Mouse (Mus musculus) lung, postnatal 36 days (tissue): ENCODE data around the gene Cacna1c.

ENCODE experiments used
- DNase-seq: peaks from one replicate; pipeline ENCODE4 v3.0.0; 2022; ENCODE audit warnings: mixed read lengths

Cacna1c gene

GRCm38 (mm10) chr6:119045498-119045897 lies 150.7 kb downstream of the Cacna1c start:
- no peak for DNase-seq

DNA sequence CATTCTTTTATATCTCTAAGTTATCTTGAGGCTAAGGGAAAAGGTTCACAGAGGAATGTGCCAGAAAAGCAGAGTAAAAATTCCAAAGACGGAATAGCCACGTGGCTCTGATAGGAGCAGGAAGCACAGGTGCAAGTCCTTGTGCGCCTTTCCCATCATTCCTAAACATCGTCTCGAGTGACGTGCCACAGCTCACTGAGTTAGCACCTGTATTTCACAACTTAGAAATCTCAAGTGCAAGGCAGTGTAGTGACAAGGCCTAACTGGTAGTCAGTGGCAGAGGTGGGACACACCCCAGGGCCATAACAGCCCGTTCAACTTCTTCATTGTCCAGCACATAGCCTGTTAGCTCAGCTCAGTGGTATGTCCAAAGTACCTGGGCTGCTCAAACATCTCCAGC lies 152.1 kb downstream of the Cacna1c start:
- DNase-seq: peak; percentile 83

- no peak for DNase-seq
Measured at GRCm38 (mm10) chr6:119042803-119043202, 153.4 kb downstream of the Cacna1c start.

DNA sequence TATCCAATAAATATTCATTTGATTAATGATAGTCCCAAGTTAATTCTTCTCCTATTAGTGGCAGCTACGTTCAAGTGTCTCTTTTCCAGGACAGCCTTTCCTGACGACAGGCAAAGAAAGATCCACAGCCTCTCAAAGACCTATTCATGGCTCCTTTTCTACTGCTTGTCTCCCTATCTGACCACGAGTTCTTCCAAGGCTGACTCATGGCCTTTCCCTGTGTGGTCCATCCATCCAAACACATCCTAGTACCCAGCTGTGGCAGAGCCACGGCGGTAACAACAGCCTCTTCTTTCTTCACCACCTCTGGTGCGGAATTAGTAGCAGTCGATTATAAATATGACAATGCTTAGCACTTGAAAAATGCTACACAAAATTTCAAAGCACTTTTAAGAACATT lies 155.3 kb downstream of the Cacna1c start:
- DNase-seq: no peak

DNA sequence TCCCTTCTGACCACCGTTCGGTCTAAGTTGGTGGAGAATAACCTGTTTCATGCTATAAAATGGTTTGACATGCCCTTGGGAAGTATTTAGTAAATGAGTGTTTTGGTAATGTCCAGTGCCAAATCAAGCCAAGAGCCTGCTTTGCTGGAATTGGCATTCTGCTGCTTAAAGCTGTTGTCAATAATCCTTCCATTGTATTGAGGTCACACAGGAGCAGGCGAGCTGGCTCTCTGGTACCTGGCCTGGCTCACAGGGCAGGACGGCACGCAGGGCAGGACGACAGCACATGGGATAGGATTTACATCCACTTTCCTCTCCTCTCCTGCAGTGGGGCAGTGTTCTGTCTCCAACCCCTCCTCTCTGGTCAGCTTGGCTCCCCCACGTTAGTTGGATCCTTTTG lies 156.4 kb downstream of the Cacna1c start:
- no peak for DNase-seq

GRCm38 (mm10) chr6:119039293-119039692 lies 156.9 kb downstream of the Cacna1c start:
- DNase-seq: no peak

GRCm38 (mm10) chr6:119037815-119038214 lies 158.4 kb downstream of the Cacna1c start:
- peak; percentile 77 for DNase-seq

DNA sequence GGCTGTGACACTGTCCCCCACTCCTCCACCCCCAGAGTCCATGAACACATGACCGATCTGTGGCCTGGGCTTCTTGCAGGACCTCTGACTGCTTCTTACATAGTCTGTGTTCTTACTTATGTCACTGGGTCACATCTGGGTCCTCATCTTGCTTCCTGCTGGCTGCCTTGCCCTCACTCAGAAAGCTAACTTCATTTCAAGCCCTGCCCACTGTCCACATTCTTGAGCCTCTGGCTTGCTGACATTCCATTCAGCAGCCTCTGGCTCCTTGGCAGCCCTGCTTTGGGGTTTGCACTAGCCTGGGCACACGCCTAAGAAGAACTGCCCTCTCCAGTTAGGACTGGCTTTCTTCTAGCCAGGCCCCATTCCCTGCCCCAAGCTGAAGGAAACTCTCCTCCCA lies 159.2 kb downstream of the Cacna1c start:
- peak; percentile 81 for DNase-seq

- DNase-seq: peak; percentile 42
Measured at GRCm38 (mm10) chr6:119035361-119035760, 160.9 kb downstream of the Cacna1c start.

GRCm38 (mm10) chr6:119034947-119035346 lies 161.3 kb downstream of the Cacna1c start:
- DNase-seq: no peak

DNA sequence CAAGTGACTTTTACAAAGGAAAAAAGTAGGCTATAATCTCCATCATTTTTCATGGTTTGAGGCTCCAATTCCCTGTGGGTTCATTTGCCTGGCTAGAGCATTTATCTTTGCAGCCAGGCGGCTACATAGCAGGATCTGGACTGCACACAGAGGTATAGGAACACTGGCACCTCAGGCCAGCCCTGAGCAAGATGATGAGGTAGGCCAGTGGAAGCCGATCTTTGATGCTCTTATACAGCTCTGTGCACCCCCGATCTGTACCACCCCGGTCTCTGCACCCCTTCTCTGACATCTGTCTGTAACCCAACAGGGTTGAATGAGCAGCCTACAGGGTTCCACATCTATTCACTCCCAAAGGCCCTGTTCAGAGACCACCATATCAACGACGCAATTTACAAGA lies 168.3 kb downstream of the Cacna1c start:
- no peak for DNase-seq

DNA sequence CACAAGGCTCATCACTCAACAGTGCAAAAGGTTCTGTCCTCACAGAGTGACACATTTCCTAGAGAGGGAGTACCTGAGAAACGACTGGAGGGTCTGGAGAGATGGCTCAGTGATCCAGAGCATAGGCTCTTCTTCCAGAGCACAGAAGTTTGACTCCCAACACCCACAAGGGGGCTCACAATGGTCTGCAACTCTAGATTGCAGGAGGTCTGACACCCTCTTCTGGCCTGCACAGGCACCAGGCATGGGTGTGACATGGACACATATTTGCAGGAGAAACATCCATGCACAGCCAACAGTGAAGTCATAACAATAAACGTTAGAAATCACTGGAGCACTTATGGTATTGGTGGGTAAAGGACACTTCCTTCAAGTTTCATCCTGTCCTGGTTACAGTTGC lies 173.4 kb downstream of the Cacna1c start:
- DNase-seq: no peak

- DNase-seq: no peak
Measured at GRCm38 (mm10) chr6:119021226-119021625, 175.0 kb downstream of the Cacna1c start.

DNA sequence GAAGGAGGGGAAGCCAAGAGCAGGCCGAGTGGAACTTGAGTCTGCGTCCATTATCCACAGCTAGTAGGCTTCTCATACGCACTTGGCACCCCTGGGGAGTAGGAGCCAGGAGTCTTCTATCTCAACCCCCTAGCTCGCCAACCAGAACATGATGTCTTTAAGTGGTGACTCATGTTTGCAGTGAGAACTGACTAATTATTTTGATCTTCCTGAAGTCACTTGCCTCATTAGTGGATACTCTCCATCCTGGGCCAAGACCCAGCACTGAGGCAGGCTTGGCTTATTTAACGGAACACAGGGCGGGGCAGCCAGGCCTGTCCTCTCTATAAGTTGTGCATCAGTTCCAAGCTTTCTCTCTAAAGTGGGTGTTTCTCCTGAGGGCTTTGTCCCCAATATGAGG lies 177.3 kb downstream of the Cacna1c start:
- peak; percentile 53 for DNase-seq

DNA sequence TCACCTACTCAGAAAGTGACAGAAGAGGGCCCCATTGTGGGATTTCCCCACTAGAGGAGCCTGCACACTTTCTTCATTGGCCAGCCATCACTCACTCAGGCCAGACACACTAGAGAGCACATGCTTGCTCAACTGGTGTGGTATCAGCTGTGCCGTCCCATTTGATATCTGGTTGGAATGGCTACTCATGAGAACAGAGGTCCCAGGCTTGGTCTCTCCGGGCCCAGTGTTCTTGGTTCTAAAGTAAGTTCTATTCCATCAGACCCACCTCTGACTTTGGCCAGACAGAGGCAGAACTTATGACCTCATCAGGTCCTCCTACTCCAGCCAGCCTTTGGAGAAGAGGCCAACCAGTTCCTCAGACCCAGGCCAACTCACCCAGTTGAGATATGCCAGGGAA lies 178.0 kb downstream of the Cacna1c start:
- DNase-seq: no peak

- no peak for DNase-seq
Measured at GRCm38 (mm10) chr6:119017498-119017897, 178.7 kb downstream of the Cacna1c start.

GRCm38 (mm10) chr6:119015346-119015745 lies 180.9 kb downstream of the Cacna1c start:
- no peak for DNase-seq

- no peak for DNase-seq
Measured at GRCm38 (mm10) chr6:119013168-119014098, 182.8 kb downstream of the Cacna1c start.

DNA sequence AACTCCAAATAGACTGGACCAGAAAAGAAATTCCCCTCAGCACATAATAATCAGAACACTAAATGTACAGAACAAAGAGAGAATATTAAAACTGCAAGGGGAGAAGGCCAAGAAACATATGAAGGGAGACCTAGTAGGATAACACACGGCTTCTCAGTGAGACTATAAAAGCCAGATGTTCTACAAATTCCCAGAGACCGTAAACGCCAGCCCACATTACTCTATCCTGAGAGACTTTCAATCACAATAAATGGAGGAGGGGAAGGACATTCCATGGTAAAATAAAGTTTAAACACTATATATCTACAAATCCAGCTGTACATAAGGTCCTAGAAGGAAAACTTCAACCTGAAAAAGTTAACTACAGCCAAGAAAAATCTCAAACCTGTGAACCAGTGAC lies 185.3 kb downstream of the Cacna1c start:
- DNase-seq: no peak

GRCm38 (mm10) chr6:119009526-119009925 lies 186.7 kb downstream of the Cacna1c start:
- no peak for DNase-seq

DNA sequence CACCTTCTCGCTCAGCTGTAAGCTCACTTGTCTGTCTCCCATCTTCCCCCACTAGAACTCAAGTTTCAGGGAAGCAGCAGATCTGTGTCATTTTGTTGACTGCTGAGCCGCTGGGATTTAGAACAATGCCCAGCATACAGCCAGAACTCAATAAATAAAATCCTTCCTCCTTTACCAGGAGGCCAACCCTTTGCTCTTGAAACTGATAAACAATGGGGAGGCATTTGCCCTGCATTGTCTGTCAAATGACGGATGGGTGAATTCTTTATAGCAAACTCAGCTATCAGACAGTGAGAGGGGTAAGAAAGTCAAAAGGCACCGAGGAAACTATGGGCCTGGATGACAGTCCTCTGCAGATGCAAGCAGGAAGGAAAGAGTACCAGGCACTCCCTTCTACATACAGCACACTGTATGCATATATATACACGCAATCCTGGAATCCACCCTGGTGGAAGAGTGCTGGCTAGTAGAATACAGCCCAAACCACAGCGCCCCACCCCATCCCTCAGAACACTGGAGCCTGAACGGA lies 187.5 kb downstream of the Cacna1c start:
- DNase-seq: no peak

GRCm38 (mm10) chr6:119004596-119004995 lies 191.6 kb downstream of the Cacna1c start:
- no peak for DNase-seq

- DNase-seq: peak; percentile 55
Measured at GRCm38 (mm10) chr6:119001442-119001841, 194.8 kb downstream of the Cacna1c start.

DNA sequence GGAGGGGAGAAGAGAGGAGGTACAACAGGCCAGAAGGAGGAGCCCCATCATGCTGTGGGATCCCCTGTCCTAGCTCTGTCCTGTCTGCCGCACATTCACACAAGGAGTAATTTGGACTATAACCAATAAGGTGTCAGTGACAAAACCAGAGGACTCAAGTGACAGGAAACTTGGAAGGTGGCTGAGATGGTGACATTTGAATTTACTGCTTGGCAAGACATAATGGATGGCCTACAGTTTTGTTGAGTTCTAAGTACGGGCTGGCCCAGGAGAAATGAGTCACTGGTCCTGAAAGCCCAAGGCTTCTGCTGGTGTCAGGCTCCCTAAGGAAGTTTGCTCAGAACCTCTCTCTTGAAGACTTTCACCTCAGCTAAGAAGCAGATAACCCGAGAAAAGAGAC lies 196.0 kb downstream of the Cacna1c start:
- DNase-seq: no peak
